Mouse (Mus musculus) MEL (cell line): Measurements from ENCODE around the gene Mtfmt. TPM values are rescaled to one million over a fixed set of nuclear protein-coding genes. Genes with fewer than 3 reads are reported as not detected.

Source experiments
- DNase-seq: peaks from one replicate; pipeline ENCODE4 v3.0.0; 2011; ENCODE audit warnings: low read depth, low spot score
- H3K27ac ChIP-seq: 2 replicates; pipeline ENCODE4 v1.5.1; 2012; ENCODE audit warnings: low read depth, mild to moderate bottlenecking, control low read depth, low read length, moderate library complexity; ENCODE audit not compliant: control insufficient read depth
- H3K27me3 ChIP-seq, 2 experiments: fragments of 150-350 bp in 1 of 2; sonication (generic) in 1 of 2; 2 replicates each; pipeline ENCODE4 v1.6.1; 2012; ENCODE audit warnings: low read length in 2 of 2, mild to moderate bottlenecking in 2 of 2, improper control_type of control experiment in 1 of 2, moderate library complexity in 1 of 2; ENCODE audit not compliant: insufficient read depth in 2 of 2, control insufficient read depth in 1 of 2
- H3K36me3 ChIP-seq, 2 experiments: 2 replicates each; pipeline ENCODE4 v1.6.1; 2012 to 2014; ENCODE audit warnings: low read length in 2 of 2, improper control_type of control experiment in 1 of 2, inconsistent platforms in 1 of 2, mild to moderate bottlenecking in 1 of 2; ENCODE audit not compliant: insufficient read depth in 2 of 2, control insufficient read depth in 1 of 2
- H3K4me1 ChIP-seq, 2 experiments: fragments of 150-350 bp in 1 of 2; sonication (generic) in 1 of 2; 2 replicates each; pipeline ENCODE4 v1.6.1; 2012; ENCODE audit warnings: low read length in 2 of 2, improper control_type of control experiment in 1 of 2, mild to moderate bottlenecking in 1 of 2; ENCODE audit not compliant: insufficient read depth in 2 of 2, control insufficient read depth in 1 of 2
- H3K4me3 ChIP-seq, 2 experiments: fragments of 150-350 bp in 1 of 2; sonication (generic) in 1 of 2; 2 replicates each; pipeline ENCODE4 v1.5.1; 2012; ENCODE audit warnings: low read depth in 2 of 2, low read length in 2 of 2, mild to moderate bottlenecking in 2 of 2, moderate library complexity in 2 of 2, control low read depth in 1 of 2, improper control_type of control experiment in 1 of 2; ENCODE audit not compliant: control insufficient read depth in 1 of 2, insufficient read depth in 1 of 2
- H3K79me2 ChIP-seq: 2 replicates; pipeline ENCODE4 v1.6.1; 2012; ENCODE audit warnings: mild to moderate bottlenecking, low read length, moderate library complexity; ENCODE audit not compliant: control insufficient read depth, poor library complexity, insufficient read depth
- H3K9ac ChIP-seq: 2 replicates; pipeline ENCODE4 v1.6.1; 2012; ENCODE audit warnings: low read depth, mild to moderate bottlenecking, control low read depth, low read length, moderate library complexity; ENCODE audit not compliant: control insufficient read depth, poor library complexity, severe bottlenecking
- H3K9me3 ChIP-seq: fragments of 150-350 bp; sonication (generic); replicated peaks from 2 replicates; pipeline ENCODE4 v1.6.1; 2012; ENCODE audit warnings: mild to moderate bottlenecking, low read length, improper control_type of control experiment, moderate library complexity; ENCODE audit not compliant: insufficient read depth
- BHLHE40 ChIP-seq: IDR thresholded peaks from 2 replicates; pipeline ENCODE4 v1.6.1; 2012; ENCODE audit warnings: low read depth, mild to moderate bottlenecking, inconsistent platforms, low read length, improper control_type of control experiment, borderline replicate concordance
- CHD2 ChIP-seq: IDR thresholded peaks from 2 replicates; pipeline ENCODE4 v1.6.1; 2011; ENCODE audit warnings: low read length, improper control_type of control experiment
- CTCF ChIP-seq, 3 experiments: IDR thresholded peaks in 2 of 3; conservative IDR thresholded peaks in 1 of 3; 2 replicates each; pipeline ENCODE4 v1.5.1; 2011 to 2012; ENCODE audit warnings: low read length in 3 of 3, low read depth in 2 of 3, mild to moderate bottlenecking in 2 of 3, improper control_type of control experiment in 1 of 3, inconsistent platforms in 1 of 3, mixed read lengths in 1 of 3, moderate library complexity in 1 of 3; ENCODE audit not compliant: control insufficient read depth in 1 of 3, insufficient read depth in 1 of 3, poor library complexity in 1 of 3, severe bottlenecking in 1 of 3
- ELF1 ChIP-seq: IDR thresholded peaks from 2 replicates; pipeline ENCODE4 v1.6.1; 2014; ENCODE audit warnings: low read depth, mild to moderate bottlenecking, inconsistent platforms, low read length, improper control_type of control experiment, moderate library complexity
- EP300 ChIP-seq, 2 experiments: IDR thresholded peaks; 2 replicates each; pipeline ENCODE4 v1.6.1; 2011; ENCODE audit warnings: improper control_type of control experiment in 2 of 2, low read length in 2 of 2, low read depth in 1 of 2, mild to moderate bottlenecking in 1 of 2
- ETS1 ChIP-seq: IDR thresholded peaks from 2 replicates; pipeline ENCODE4 v1.6.1; 2012; ENCODE audit warnings: low read depth, mild to moderate bottlenecking, inconsistent platforms, low read length, improper control_type of control experiment, moderate library complexity
- GATA1 ChIP-seq: IDR thresholded peaks from 2 replicates; pipeline ENCODE4 v1.6.1; 2011; ENCODE audit warnings: low read depth, low read length, improper control_type of control experiment
- HCFC1 ChIP-seq: IDR thresholded peaks from 2 replicates; pipeline ENCODE4 v1.6.1; 2012; ENCODE audit warnings: low read depth, mild to moderate bottlenecking, inconsistent platforms, low read length, improper control_type of control experiment, moderate library complexity
- KAT2A ChIP-seq: conservative IDR thresholded peaks from 2 replicates; pipeline ENCODE4 v1.6.1; 2012; ENCODE audit warnings: low read depth, low read length, improper control_type of control experiment, inconsistent platforms
- MAFK ChIP-seq: IDR thresholded peaks from 2 replicates; pipeline ENCODE4 v1.6.1; 2011; ENCODE audit warnings: low read depth, mild to moderate bottlenecking, low read length, improper control_type of control experiment, borderline replicate concordance
- MAX ChIP-seq: IDR thresholded peaks from 2 replicates; pipeline ENCODE4 v1.6.1; 2011; ENCODE audit warnings: low read length, improper control_type of control experiment
- MAZ ChIP-seq: IDR thresholded peaks from 2 replicates; pipeline ENCODE4 v1.6.1; 2012; ENCODE audit warnings: low read depth, mild to moderate bottlenecking, inconsistent platforms, low read length, improper control_type of control experiment
- MXI1 ChIP-seq: IDR thresholded peaks from 2 replicates; pipeline ENCODE4 v1.6.1; 2011; ENCODE audit warnings: mild to moderate bottlenecking, low read depth, low read length, improper control_type of control experiment
- MYC ChIP-seq: IDR thresholded peaks from 2 replicates; pipeline ENCODE4 v1.6.1; 2011; ENCODE audit warnings: low read depth, mild to moderate bottlenecking, low read length, improper control_type of control experiment, moderate library complexity
- NELFE ChIP-seq: IDR thresholded peaks from 2 replicates; pipeline ENCODE4 v1.6.1; 2011; ENCODE audit warnings: low read depth, low read length, improper control_type of control experiment
- NRF1 ChIP-seq: IDR thresholded peaks from 2 replicates; pipeline ENCODE4 v1.6.1; 2014; ENCODE audit warnings: low read depth, mild to moderate bottlenecking, inconsistent platforms, low read length, improper control_type of control experiment, moderate library complexity; ENCODE audit not compliant: poor library complexity, insufficient read depth, severe bottlenecking
- POLR2A ChIP-seq, 2 experiments: IDR thresholded peaks; 2 replicates each; pipeline ENCODE4 v1.6.1; 2011 to 2012; ENCODE audit warnings: low read length in 2 of 2, mild to moderate bottlenecking in 2 of 2, control low read depth in 1 of 2, improper control_type of control experiment in 1 of 2, low read depth in 1 of 2, moderate library complexity in 1 of 2; ENCODE audit not compliant: control insufficient read depth in 1 of 2, insufficient read depth in 1 of 2, poor library complexity in 1 of 2
- POLR2AphosphoS2 ChIP-seq: IDR thresholded peaks from 2 replicates; pipeline ENCODE4 v1.6.1; 2011; ENCODE audit warnings: low read length, improper control_type of control experiment
- POLR2AphosphoS5 ChIP-seq: IDR thresholded peaks from 2 replicates; pipeline ENCODE4 v1.6.1; 2012; ENCODE audit warnings: low read depth, borderline replicate concordance, mild to moderate bottlenecking, inconsistent platforms, low read length, moderate library complexity, mixed read lengths
- RCOR1 ChIP-seq: IDR thresholded peaks from 2 replicates; pipeline ENCODE4 v1.6.1; 2012; ENCODE audit warnings: low read depth, mild to moderate bottlenecking, inconsistent platforms, low read length, improper control_type of control experiment
- SIN3A ChIP-seq: IDR thresholded peaks from 2 replicates; pipeline ENCODE4 v1.6.1; 2012; ENCODE audit warnings: low read length, improper control_type of control experiment, inconsistent platforms
- TAL1 ChIP-seq: IDR thresholded peaks from 2 replicates; pipeline ENCODE4 v1.6.1; 2012; ENCODE audit warnings: mild to moderate bottlenecking, inconsistent platforms, low read length, moderate library complexity, mixed read lengths
- TCF12 ChIP-seq: IDR thresholded peaks from 2 replicates; pipeline ENCODE4 v1.6.1; 2014; ENCODE audit warnings: low read depth, mild to moderate bottlenecking, inconsistent platforms, low read length, improper control_type of control experiment, moderate library complexity
- UBTF ChIP-seq: IDR thresholded peaks from 2 replicates; pipeline ENCODE4 v1.6.1; 2012; ENCODE audit warnings: low read depth, mild to moderate bottlenecking, inconsistent platforms, low read length, improper control_type of control experiment, moderate library complexity, borderline replicate concordance; ENCODE audit not compliant: insufficient read depth
- USF1 ChIP-seq: IDR thresholded peaks from 2 replicates; pipeline ENCODE4 v1.6.1; 2014; ENCODE audit warnings: low read depth, mild to moderate bottlenecking, inconsistent platforms, low read length, improper control_type of control experiment, moderate library complexity
- USF2 ChIP-seq, 2 experiments: IDR thresholded peaks; 2 replicates each; pipeline ENCODE4 v1.6.1; 2011 to 2012; ENCODE audit warnings: improper control_type of control experiment in 2 of 2, low read length in 2 of 2, borderline replicate concordance in 1 of 2, inconsistent platforms in 1 of 2, low read depth in 1 of 2, mild to moderate bottlenecking in 1 of 2; ENCODE audit not compliant: insufficient read depth in 1 of 2
- ZC3H11A ChIP-seq: IDR thresholded peaks from 2 replicates; pipeline ENCODE4 v1.6.1; 2012; ENCODE audit warnings: low read depth, mild to moderate bottlenecking, inconsistent platforms, low read length, improper control_type of control experiment
- ZKSCAN1 ChIP-seq: IDR thresholded peaks from 2 replicates; pipeline ENCODE4 v1.6.1; 2012; ENCODE audit warnings: low read depth, mild to moderate bottlenecking, inconsistent platforms, low read length, improper control_type of control experiment, moderate library complexity
- ZMIZ1 ChIP-seq: IDR thresholded peaks from 2 replicates; pipeline ENCODE4 v1.6.1; 2012; ENCODE audit warnings: low read depth, mild to moderate bottlenecking, inconsistent platforms, low read length, improper control_type of control experiment, moderate library complexity
- ZNF384 ChIP-seq: IDR thresholded peaks from 2 replicates; pipeline ENCODE4 v1.6.1; 2012; ENCODE audit warnings: low read depth, mild to moderate bottlenecking, inconsistent platforms, low read length, improper control_type of control experiment
- polyA plus RNA-seq, 2 experiments: library from polyadenylated mRNA; stranded (reverse) in 1 of 2; unstranded in 1 of 2; fragments of >175 nt in 1 of 2; fragments of >200 nt in 1 of 2; gene quantifications; 2 replicates each; pipeline versions ENCODE4 v1.2.1 to v1.2.4; 2012; ENCODE audit warnings: low replicate concordance in 2 of 2, low read depth in 1 of 2; ENCODE audit not compliant: insufficient read length in 2 of 2, insufficient read depth in 1 of 2, missing spikeins in 1 of 2
- total RNA-seq: library from RNA; depleted of rRNA; stranded (reverse); fragments of 300-350 nt; gene quantifications from 2 replicates; pipeline ENCODE4 v1.2.3, GENCODE M21; 2012

The Mtfmt gene
- total and polyA plus RNA-seq, 3 experiments = 10.6 to 14.2 TPM; not detected in 1

DNA sequence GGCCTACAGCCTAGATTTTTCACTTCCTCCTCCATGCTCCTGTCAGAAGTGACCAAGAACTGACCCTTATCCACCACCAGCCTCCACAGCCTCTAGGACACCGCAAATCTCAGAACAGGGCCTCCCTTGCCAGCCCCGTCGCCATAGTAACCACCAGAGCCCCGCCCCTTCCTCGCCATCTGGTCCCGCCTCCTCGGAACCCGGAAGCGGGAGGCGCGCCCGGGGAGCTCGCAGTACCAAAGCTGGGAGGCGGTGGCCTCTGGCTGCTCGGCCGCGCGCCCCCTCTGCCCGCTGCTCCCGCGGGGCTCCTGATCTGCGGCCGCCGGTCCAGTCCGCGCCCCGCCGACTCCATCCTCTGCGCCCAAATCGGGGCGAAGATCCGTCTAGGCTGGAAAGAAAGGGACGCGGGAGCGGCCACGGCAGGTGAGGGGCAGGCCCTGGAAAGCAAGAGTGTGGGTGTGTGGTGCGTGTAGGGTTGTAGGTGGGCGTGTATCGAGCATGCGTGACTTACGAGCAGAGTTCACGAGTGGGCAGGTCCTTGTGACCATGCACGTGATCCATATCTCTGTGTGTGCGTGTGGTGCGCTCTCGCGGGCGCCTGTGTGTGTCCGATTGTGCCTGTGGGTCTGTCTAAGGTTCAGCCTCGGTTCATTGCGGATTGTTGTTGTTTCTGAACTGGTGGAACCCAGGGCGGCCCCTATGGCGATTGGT, 25.3 kb downstream of the Mtfmt start, which contains the start of gene Spg21:
Gene Spg21, plus strand, starts transcription at position 216 of the 711 bp plus-strand sequence.
- H3K79me2 ChIP-seq = peaks cover 1% of the 10 kb centered on the region; the same call in 1 of the 2 replicates
- peak; percentile 89 for DNase-seq
- peak within 1 kb of the TSS; percentile 74 for H3K9ac ChIP-seq
- peaks cover 0 to 8% of the 10 kb centered on the region in 2 experiments; a peak in 2 of 4 replicates for H3K36me3 ChIP-seq
- no peaks in the 10 kb centered on the region for H3K27me3 ChIP-seq
- H3K4me1 ChIP-seq = peaks cover 0 to 9% of the 10 kb centered on the region in 2 experiments; a peak in 2 of 4 replicates
- TF ChIP-seq NELFE = peak; percentile 62
- peak; percentile 59 to 61; a peak in 2 of 4 replicates for TF ChIP-seq POLR2A (IDR thresholded peaks at IDR 0.05; ENCODE audit: control insufficient read depth in 1 of 2, insufficient read depth in 1 of 2, low read depth in 1 of 2, low read length in 2 of 2, poor library complexity in 1 of 2)
- no peak for TF ChIP-seq ZMIZ1
- TF ChIP-seq MAFK = no peak
- TF ChIP-seq POLR2AphosphoS2 = no peak
- TF ChIP-seq TAL1 = peak; percentile 42
- no peak for TF ChIP-seq ZNF384
- TF ChIP-seq RCOR1 = 0 out of 2 replicates have a peak, but pooled peaks have one; percentile 34
- TF ChIP-seq GATA1 = 0 out of 2 replicates have a peak, but pooled peaks have one; percentile 15
- 0 out of 2 replicates have a peak, but pooled peaks have one; percentile 1 for TF ChIP-seq ETS1
- peak; percentile 65; the same call in 1 of the 2 replicates for TF ChIP-seq HCFC1
- no peak for TF ChIP-seq POLR2AphosphoS5
- no peak for TF ChIP-seq KAT2A
- 0 out of 2 replicates have a peak, but pooled peaks have one; percentile 9 for TF ChIP-seq ZKSCAN1
- peak; percentile 58; the same call in 1 of the 2 replicates for TF ChIP-seq NRF1
- TF ChIP-seq USF1 = peak; percentile 79
- peak; percentile 99 for TF ChIP-seq ELF1
- no peak for TF ChIP-seq CTCF (IDR thresholded peaks at IDR 0.05 in 2 of 3, conservative IDR thresholded peaks at IDR 0.05 in 1 of 3; ENCODE audit: control insufficient read depth in 1 of 3, insufficient read depth in 1 of 3, low read depth in 2 of 3, low read length in 3 of 3, poor library complexity in 1 of 3, severe bottlenecking in 1 of 3)
- TF ChIP-seq MXI1 = peak; percentile 60
- peak; percentile 92 for TF ChIP-seq BHLHE40
- peak; percentile 29; the same call in 1 of the 2 replicates for TF ChIP-seq TCF12
- no peak for TF ChIP-seq CHD2
- 0 out of 4 replicates have a peak, but pooled peaks of 1 of the 2 experiments have one; percentile 14 for TF ChIP-seq EP300 (IDR thresholded peaks at IDR 0.05; ENCODE audit: low read depth in 1 of 2, low read length in 2 of 2)
- TF ChIP-seq MAZ = peak; percentile 64; the same call in 1 of the 2 replicates
- TF ChIP-seq MAX = peak; percentile 74
- no peak for TF ChIP-seq UBTF
- peak; percentile 55; the same call in 1 of the 2 replicates for TF ChIP-seq SIN3A
- TF ChIP-seq MYC = peak; percentile 36; the same call in 1 of the 2 replicates
- TF ChIP-seq USF2 (IDR thresholded peaks at IDR 0.05; ENCODE audit: borderline replicate concordance in 1 of 2, insufficient read depth in 1 of 2, low read depth in 1 of 2, low read length in 2 of 2) = 0 out of 4 replicates have a peak, but pooled peaks of 1 of the 2 experiments have one; percentile 26
- no peak for TF ChIP-seq ZC3H11A
- TF ChIP-seq, all 39 proteins: peak for 20
- H3K4me3 ChIP-seq = peak within 1 kb of the TSS; percentile 99
- no peaks in the 10 kb centered on the region for H3K9me3 ChIP-seq
- peak within 1 kb of the TSS; percentile 29 for H3K27ac ChIP-seq
